Mouse (Mus musculus): ENCODE data around the gene Iqgap3.

DNA sequence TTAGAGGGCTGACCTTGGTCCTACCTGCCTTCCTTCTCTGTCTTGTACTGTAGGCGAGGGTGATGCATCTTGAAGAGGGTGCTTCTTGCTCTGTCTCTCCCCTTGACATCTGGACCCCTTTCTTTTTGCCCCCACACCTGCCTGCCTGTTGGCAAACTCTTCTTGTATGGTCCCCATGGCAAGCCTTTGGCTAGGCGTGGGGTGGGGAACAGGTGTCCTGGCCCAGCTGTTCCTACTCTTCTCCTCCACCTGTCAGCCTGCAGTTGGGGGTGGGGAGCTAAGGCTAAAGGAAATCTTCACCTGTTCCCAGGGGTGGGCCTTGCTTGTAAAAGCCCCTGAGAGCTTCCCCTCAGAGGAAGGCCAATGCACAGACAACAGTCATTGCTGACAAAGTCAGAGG, 65.7 kb downstream of the Iqgap3 start:
- TF ChIP-seq CTCF (IDR thresholded peaks at IDR 0.05; ENCODE audit: low read depth, low read length) (no peak), POLR2A (IDR thresholded peaks at IDR 0.05; ENCODE audit: borderline replicate concordance, low read depth, low read length) (no peak)

All from bone marrow macrophage, adult 2 months (primary cell).